Mouse (Mus musculus): ENCODE results near the gene Vmn1r139.
"Not testable (repeated sequence)": the region's sequence is repeated elsewhere in the genome, so short reads cannot be mapped to it uniquely, and the experiment has no call there.

Gene Vmn1r139

GRCm38 (mm10) chr7:22068757-22069156, at the start of gene Vmn1r139:
Vmn1r139 (plus strand) TSS chr7:22069057.
- DNase-seq (ENCODE audit: low spot score): not testable (repeated sequence)

- DNase-seq (ENCODE audit: low spot score): not testable (repeated sequence)
Observed at GRCm38 (mm10) chr7:22028797-22029196, 40.1 kb upstream of the Vmn1r139 start, which contains the start of gene Vmn1r138. Vmn1r138 (minus strand) TSS chr7:22028897.

- not testable (repeated sequence) for DNase-seq (ENCODE audit: low spot score)
Observed at GRCm38 (mm10) chr7:22056205-22056604, 12.7 kb upstream of the Vmn1r139 start, which contains the start of gene Gm6176. Gm6176 (minus strand) TSS chr7:22056305.

GRCm38 (mm10) chr7:22118145-22118544, 49.3 kb downstream of the Vmn1r139 start, which contains the start of gene Gm16451:
Gm16451 (minus strand) TSS chr7:22118245.
- not testable (repeated sequence) for DNase-seq (ENCODE audit: low spot score)

GRCm38 (mm10) chr7:22134641-22135040, 65.8 kb downstream of the Vmn1r139 start, which contains the start of gene Gm10666:
Gm10666 (minus strand) TSS chr7:22134741.
- not testable (repeated sequence) for DNase-seq (ENCODE audit: low spot score)
